15 mouse cellular contexts compared by ENCODE assay signal in the genomic region with DNA sequence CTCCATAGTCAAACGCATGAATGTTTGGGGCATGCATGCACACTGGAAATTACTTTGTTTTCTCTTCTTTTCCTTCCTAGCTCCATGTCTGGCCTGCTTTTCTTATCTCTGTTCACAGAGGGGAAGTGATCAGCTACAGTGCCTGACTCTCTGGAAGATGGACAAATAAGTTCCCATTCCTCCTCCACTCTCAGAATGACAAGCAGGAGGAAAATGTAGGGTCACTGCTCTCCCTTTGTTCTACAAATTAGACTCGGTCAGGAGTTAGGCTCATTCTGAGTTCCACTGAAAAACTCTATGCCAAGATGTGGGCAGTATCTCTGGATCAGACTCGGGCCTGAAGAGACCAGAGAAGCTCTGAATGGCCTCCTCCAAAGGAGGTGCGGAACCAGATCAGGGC.
"Had no signal": no experiment of that assay in that cellular context is flagged by ENCODE, and none has a peak within 500 bp of the region (broad histone marks: within the 10 kb centered on the region; RNA-seq: fewer than 3 reads in every experiment).

No protein-coding gene starts in this region.

- H3K4me1 ChIP-seq: neural tube, embryonic 12.5 days; stomach, embryonic 15.5 days had no signal

- H3K9me3 ChIP-seq: neural tube, embryonic 12.5 days; stomach, embryonic 15.5 days had no signal

- H3K4me3 ChIP-seq: neural tube, embryonic 12.5 days; stomach, embryonic 15.5 days had no signal

- H3K27me3 ChIP-seq: neural tube, embryonic 12.5 days; stomach, embryonic 15.5 days had no signal

- DNase-seq: retina, postnatal 1 day; right cerebral cortex, adult 18-20 months; right cerebral cortex, postnatal 14 days; right cerebral cortex, postnatal 25 days; right cerebral cortex, postnatal 4 days; spleen, adult 18-20 months; thymus, adult 18-20 months; thymus, adult 2 months; thymus, postnatal 14 days; thymus, postnatal 25 days; thymus, postnatal 36 days; thymus, postnatal 4 days had no signal

- H3K9ac ChIP-seq: neural tube, embryonic 12.5 days; stomach, embryonic 15.5 days had no signal

- H3K27ac ChIP-seq: neural tube, embryonic 12.5 days; stomach, embryonic 15.5 days; stomach, postnatal 0 days had no signal

- H3K36me3 ChIP-seq: neural tube, embryonic 12.5 days; stomach, embryonic 15.5 days had no signal

- H3K4me2 ChIP-seq: neural tube, embryonic 12.5 days; stomach, embryonic 15.5 days had no signal
